Mouse (Mus musculus): ENCODE data around the gene Crygs.
A peak's percentile ranks its signal among the peaks of the same experiment; 100 is the strongest.

Gene Crygs

DNA sequence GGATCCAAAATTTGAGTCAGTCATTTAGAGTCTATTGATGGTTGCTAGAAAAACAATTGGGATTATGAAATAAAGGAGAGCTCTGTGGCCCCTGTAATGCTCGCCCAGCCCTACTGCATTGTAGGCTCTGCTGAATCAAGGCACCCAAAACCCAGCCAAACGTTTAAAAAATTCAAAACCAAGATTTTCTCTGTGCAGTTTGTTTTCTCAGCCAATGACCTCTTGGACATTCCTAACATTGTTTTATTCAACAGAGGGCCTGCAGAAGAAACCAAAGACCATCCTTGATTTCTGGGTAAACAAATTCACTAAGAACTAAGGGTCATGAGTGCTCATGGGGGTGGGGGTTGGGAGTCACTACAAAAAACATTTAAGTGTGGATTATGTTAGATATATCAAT is at the start of gene Crygs:
Gene Crygs (minus strand): TSS at position 101 of the 400 bp plus-strand sequence.
- no peak for DNase-seq

DNA sequence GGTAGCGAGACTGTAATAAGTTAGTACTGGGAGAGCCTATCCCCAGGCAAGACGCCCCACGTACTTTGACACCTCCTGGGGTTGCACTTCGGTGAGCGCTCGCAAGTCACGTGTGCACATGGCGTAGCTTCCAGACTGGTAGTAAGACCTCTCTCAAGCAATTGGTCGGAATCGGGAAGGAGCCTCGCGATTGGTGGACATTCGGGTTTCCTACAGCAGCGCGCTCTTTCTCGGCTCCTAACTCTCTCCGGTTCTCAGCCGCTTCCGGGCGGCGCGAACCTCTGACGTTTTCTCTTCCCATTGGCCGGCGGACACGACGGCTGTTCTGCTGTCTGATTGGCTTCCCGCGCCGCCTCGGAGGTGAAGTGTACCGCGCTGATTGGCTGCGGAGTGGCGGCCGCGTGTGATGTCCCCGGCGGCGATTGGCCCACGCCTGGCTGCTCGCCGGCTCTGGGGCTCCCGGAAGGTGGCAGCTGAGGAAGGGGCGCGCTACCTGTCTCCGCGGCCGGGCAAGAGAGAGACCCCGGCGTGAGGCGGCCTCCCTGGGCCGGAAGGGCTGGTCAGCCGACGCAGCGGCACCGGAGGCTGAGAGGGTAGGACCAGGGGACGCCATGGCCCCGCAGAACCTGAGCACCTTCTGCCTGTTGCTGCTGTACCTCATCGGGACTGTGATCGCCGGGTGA is 46.2 kb upstream of the Crygs start, which contains the start of the genes Tbccd1 and Dnajb11:
Gene Tbccd1 (minus strand): TSS at position 239 of the 683 bp plus-strand sequence.
Gene Dnajb11 (plus strand): TSS at position 415 of the 683 bp plus-strand sequence.
- peak; percentile 100 for DNase-seq

GRCm38 (mm10) chr16:22856773-22857172 is 45.4 kb upstream of the Crygs start:
- DNase-seq = no peak

DNA sequence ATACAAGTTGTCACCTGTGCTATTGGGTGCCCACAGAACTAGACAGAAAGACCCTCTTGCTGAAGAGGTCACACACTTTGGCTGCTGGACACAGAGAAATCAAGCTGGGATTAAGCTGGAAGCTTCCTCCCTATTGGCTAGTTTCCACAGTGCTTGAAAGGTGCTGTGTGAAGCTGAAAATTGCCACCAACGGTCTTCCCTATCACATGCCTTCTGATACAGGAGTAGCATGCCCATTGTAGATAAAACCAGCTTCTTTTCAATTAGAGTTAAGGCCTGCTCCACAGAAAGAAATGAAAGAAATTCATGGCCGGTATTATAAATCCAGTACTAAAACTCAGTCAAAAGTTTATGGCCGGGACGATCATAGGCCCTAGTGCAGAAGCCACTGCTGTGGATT is 41.3 kb upstream of the Crygs start:
- DNase-seq = no peak

DNA sequence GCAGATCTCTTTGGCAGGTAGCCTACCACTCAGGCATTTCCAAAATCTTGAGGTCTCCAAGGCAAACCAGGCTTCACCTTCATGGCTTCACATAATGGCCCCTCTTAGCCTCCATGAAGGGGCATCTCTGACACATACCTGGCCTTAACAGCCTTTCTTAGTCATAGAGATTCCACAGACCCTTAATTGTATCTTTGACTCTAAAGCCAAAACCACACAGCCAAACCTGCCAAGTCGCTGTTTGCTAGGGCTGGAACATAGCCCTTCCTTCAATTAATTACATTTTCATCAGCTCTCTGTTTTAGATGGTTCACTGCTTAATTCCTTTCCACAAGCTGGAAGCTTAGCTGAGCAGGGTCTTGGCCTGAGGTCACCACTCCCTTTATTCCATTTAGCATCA is 37.0 kb upstream of the Crygs start:
- no peak for DNase-seq

GRCm38 (mm10) chr16:22847686-22848085 is 36.3 kb upstream of the Crygs start:
- DNase-seq = no peak

DNA sequence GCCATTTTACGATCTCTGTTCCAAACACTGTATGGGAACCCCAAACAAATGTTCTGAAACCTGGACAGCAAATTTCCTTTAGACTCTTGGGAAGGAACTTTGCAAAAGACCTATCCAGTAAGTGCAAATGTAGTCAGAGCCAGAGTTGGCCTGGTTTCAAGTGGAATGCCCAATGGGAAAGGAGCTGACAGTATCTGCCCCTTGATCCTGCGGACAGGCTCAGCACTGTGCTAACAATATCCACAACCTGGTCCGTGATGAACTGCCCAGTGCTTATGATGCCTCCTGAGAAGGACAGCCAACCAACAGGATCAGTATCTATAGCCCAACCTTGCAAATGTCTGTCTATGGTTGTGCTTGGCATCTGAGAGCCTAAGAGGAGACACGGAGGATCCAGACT is 34.1 kb upstream of the Crygs start:
- no peak for DNase-seq

DNA sequence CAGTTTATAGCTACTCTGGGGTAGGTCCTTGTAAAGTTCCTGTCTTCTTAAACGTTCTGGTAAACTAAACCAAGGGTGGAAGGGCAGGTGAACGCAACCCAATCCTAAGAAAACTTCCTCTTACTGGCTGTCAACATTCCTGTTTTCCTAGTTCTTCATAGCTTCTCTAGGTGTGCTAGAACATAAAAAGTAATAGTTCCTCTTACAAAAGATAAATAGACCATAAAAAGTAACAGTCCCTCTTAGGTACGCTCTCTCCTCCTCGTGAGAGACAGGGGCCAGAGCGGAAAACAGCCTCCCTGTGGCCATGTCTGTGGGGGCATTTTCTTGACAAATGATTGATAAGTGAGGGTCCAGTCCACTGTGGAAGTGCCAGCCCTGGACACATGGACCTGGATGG is 33.5 kb upstream of the Crygs start:
- DNase-seq = no peak

DNA sequence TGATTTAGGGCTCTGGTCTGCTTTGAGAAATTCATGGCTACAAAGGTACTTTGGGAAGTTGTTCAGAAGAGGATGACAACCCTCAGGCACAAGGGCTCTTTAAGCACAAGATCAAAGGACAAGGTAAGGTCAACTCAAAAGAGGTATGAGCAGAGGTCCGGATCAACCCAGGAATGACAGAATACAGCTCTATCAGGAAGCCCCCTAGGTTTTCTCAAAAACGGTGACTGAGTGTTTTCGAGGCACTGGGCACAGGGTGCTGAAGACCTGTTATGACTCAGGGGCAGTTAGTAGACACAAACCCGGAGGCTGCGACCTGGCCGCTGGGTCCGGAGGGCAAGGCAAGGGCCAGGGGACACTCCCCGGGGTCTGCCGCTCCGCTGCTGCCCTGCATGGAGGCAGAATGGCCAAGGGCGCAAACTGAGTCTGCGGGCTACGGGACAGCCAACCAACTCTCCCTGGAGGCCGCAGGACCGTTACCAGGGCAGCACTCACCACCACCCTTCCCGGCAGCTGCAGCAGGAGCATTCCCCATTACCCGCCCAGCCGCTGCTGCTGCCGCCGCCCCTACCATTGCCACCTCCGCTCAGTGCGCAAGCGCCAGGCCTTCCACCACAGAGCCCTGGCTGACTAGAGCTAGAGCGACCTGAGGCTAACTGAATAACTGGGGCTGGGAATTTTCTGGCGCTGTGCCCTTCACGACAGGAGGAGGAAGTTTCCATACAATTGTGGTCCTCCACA is 32.9 kb upstream of the Crygs start:
- peak; percentile 77 for DNase-seq

DNA sequence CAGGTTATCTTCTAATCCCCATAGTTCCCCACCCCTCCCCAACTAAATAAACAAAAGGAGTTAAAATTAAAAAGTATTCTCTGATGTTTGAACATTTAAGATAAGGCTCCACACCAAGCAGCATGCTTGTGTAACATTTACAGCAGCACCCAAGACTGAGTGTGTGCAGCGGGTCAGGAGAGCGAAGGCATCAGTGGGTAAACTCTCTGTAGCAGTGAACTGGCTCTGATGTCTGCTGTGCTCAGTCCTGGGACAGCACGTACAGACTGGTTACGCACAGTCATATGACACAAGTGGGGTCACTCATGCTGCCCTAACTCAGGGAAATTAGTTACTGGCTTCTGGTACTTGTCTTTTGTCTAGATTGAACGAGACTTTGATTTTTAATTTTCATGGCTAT is 31.5 kb upstream of the Crygs start:
- DNase-seq = no peak

GRCm38 (mm10) chr16:22839146-22839857 is 27.9 kb upstream of the Crygs start:
- no peak for DNase-seq

DNA sequence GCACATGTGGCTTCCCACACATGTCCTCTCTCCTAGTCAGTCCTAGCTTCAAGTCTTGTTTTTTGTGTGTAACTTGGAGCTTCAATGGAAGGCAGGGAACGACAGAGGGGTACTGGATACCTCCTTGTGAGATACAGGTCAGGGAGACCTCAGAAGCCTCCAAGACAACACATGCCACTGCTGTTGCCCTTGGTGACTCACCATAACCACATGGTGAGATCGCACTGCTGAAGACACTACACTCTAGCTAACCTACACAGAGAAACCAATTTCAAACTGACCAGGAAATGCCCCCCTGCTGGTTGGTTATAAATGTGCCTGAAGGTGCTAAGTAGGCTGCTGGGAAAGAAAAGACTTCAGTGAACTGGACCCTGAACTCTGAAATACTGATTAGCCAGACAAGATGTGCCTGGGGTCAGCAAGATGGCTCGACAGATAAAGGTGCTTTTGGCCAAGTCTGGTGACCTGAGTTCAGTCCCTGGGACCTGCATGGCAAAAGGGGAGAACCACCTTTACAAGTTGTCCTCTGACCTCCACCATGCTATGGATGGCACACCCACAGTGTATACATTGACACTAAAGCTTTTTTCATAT is 21.7 kb upstream of the Crygs start:
- no peak for DNase-seq

GRCm38 (mm10) chr16:22820731-22821130 is 9.4 kb upstream of the Crygs start:
- peak; percentile 39 for DNase-seq

DNA sequence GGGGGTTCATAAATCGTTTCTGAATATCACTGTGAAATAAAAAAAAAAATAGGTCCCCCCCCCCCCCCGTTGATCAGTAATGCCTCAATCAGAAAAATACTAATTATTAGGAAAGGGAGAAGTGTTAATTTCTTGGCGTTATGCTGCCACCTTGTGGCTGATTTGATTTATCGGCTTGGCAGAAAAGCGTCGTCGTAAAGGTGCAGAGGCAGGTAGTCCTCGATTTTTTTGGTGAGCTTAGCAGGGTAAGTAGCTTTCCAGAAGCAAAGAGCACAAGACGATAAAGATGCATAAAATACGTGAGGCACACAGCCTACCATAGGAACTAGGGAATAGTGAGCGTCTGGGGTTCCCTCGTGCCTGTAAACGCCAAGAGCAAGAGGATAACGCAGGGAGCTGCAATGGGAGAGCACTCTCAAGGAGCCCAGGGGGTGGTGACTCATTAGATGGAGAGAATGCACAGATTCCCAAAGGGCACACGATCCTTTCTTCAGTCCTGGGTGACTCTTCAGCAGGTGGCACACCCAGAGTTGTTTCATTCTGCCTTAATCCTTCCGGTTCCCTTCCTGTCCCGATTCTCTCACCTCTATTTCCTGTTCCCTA is 3.8 kb downstream of the Crygs start:
- DNase-seq = peak; percentile 47

GRCm38 (mm10) chr16:22802786-22803185 is 8.6 kb downstream of the Crygs start:
- DNase-seq = no peak

- no peak for DNase-seq
Observed at GRCm38 (mm10) chr16:22800849-22801109, 10.6 kb downstream of the Crygs start.

GRCm38 (mm10) chr16:22800026-22800848 is 11.1 kb downstream of the Crygs start:
- DNase-seq = no peak

GRCm38 (mm10) chr16:22798520-22798919 is 12.9 kb downstream of the Crygs start:
- DNase-seq = no peak

DNA sequence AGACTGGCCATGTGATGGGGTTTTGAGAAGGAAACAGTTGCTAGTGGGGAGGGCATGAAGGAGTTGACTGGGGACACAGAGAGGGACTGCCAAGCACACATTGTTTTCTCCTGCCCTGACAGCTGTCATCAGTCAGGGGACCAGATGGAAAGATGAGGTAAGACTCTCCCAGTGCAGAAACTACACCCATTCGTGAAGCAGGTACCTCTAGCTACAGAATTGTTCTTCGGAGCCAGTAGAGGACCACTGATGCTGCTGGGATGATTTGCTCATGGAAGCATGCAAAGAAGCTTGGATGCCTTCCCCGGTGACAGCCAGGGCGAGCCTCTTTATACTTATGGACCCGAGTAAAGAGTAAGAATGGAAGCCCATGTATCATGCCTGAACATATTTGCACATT is 13.9 kb downstream of the Crygs start:
- no peak for DNase-seq

- no peak for DNase-seq
Observed at GRCm38 (mm10) chr16:22795497-22795896, 15.9 kb downstream of the Crygs start.

GRCm38 (mm10) chr16:22791235-22791634 is 20.1 kb downstream of the Crygs start:
- DNase-seq = no peak

DNA sequence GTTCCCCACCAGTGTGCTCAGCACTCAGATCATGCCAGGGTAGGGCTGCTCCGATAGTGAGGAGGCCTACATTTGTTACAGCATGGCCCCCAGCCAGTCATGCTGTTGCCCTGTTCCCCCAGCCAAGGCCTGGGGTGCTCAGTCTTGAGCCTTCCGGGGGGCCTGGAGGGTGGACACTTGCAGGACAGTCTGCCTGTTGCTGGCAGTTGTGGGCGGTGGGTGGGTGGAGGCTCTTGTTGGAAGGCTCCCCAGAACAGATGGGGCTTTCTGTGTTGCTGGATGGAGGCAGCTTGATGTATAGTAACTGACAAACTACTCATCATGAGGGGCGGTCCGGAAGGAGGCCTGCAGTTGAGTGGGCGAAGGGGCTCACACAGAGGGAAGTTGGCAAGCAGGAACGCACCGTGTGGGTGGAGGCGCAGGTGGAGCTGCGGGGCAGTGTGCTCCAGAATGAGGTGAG is 21.4 kb downstream of the Crygs start:
- peak; percentile 81 for DNase-seq

All from right cerebral cortex, postnatal 25 days (tissue).